Mouse (Mus musculus) gastrocnemius, postnatal 25 days (tissue): ENCODE results near the gene Zmynd19. TPM values are rescaled to one million over a fixed set of nuclear protein-coding genes. Genes with fewer than 3 reads are reported as not detected.
A peak's percentile ranks its signal among the peaks of the same experiment; 100 is the strongest.
"Not testable (repeated sequence)": the region's sequence is repeated elsewhere in the genome, so short reads cannot be mapped to it uniquely, and the experiment has no call there.

ENCODE experiments used
- DNase-seq: peaks from one replicate; pipeline ENCODE4 v3.0.0; 2022
- total RNA-seq, 2 experiments: library from RNA; stranded (reverse); gene quantifications; 1 replicate in 1 of 2; 2 replicates in 1 of 2; pipeline ENCODE4 v1.2.3; 2021

Gene Zmynd19
- total RNA-seq, 2 experiments from 2014 or later, result 18.3 to 20.2 TPM

- peak; percentile 88 for DNase-seq
Measured at GRCm38 (mm10) chr2:24935057-24935796, 14.4 kb upstream of the Zmynd19 start, which contains the start of gene Arrdc1. Gene Arrdc1, minus strand, starts transcription at chr2:24935252.

- DNase-seq, result no peak
Measured at GRCm38 (mm10) chr2:24942092-24942491, 7.5 kb upstream of the Zmynd19 start.

GRCm38 (mm10) chr2:24944304-24944703 is 5.3 kb upstream of the Zmynd19 start:
- not testable (repeated sequence) for DNase-seq

GRCm38 (mm10) chr2:24950189-24950535 is 570 bp downstream of the Zmynd19 start:
- DNase-seq, result no peak

GRCm38 (mm10) chr2:24952537-24953055 is 3.0 kb downstream of the Zmynd19 start:
- no peak for DNase-seq

- DNase-seq, result no peak
Measured at GRCm38 (mm10) chr2:24960910-24961309, 11.3 kb downstream of the Zmynd19 start.

- DNase-seq, result peak; percentile 66
Measured at GRCm38 (mm10) chr2:24962304-24963000, 12.9 kb downstream of the Zmynd19 start, which contains the start of gene Dph7. Gene Dph7, plus strand, starts transcription at chr2:24962400.

- DNase-seq, result no peak
Measured at GRCm38 (mm10) chr2:24970386-24970785, 20.8 kb downstream of the Zmynd19 start.

GRCm38 (mm10) chr2:24974452-24974851 is 24.9 kb downstream of the Zmynd19 start:
- DNase-seq, result not testable (repeated sequence)

GRCm38 (mm10) chr2:24974906-24975703 is 25.5 kb downstream of the Zmynd19 start, which contains the start of gene Mrpl41:
Gene Mrpl41, minus strand, starts transcription at chr2:24975098.
- peak; percentile 98 for DNase-seq

- DNase-seq, result peak; percentile 87
Measured at GRCm38 (mm10) chr2:24975704-24976297, 26.2 kb downstream of the Zmynd19 start, which contains the start of gene Pnpla7. Gene Pnpla7, plus strand, starts transcription at chr2:24976033.

- no peak for DNase-seq
Measured at GRCm38 (mm10) chr2:24976960-24977359, 27.4 kb downstream of the Zmynd19 start.

GRCm38 (mm10) chr2:24987762-24988161 is 38.2 kb downstream of the Zmynd19 start:
- no peak for DNase-seq

GRCm38 (mm10) chr2:24995332-24995731 is 45.7 kb downstream of the Zmynd19 start:
- no peak for DNase-seq

GRCm38 (mm10) chr2:24996471-24996870 is 46.9 kb downstream of the Zmynd19 start:
- no peak for DNase-seq

GRCm38 (mm10) chr2:25000544-25001235 is 51.1 kb downstream of the Zmynd19 start:
- DNase-seq, result no peak

GRCm38 (mm10) chr2:25003946-25004786 is 54.6 kb downstream of the Zmynd19 start:
- no peak for DNase-seq

- no peak for DNase-seq
Measured at GRCm38 (mm10) chr2:25006767-25007166, 57.2 kb downstream of the Zmynd19 start.

GRCm38 (mm10) chr2:25008250-25008649 is 58.7 kb downstream of the Zmynd19 start:
- DNase-seq, result no peak
